ENCODE assay signal across 10 mouse cellular contexts in the genomic region with DNA sequence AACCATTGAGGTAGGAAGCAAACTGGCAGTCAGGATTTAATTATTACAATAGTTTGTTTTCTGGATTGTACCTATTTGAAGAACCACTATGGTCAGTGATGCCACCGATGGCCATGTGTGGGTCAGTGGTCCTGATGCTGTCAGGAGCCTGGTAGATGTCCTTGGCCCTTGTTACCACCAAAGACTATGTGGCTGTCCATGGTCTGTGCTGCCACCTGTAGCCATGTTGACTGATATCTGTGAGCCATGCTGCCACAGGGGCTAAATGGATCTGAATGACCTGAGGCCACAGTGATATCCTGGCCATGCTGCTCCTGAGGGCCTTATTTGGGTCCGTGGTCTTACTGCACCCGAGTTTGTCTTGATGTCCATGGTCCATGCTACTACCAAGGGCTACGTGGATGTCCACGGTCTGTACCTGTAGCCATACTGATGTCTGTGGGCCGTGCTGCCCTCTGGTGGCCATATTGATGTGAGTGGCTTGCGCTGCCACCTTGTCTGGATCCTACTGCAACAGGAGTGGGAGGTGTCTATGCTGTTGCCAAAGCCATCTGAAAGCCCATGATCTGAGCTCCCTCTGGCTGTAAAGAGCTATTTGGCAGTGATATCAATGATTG. TPM values are rescaled to one million over a fixed set of nuclear protein-coding genes. Genes with fewer than 3 reads are reported as not detected.
DNase-seq lines count a peak whose midpoint lies in the region; ATAC-seq and TF ChIP-seq lines count a peak whose summit lies in the region.
"Had no signal": no experiment of that assay in that cellular context is flagged by ENCODE, and none has a peak within 500 bp of the region (broad histone marks: within the 10 kb centered on the region; RNA-seq: fewer than 3 reads in every experiment).

No protein-coding gene starts in this region.

- H3K4me1 ChIP-seq in cortical plate, adult 2 months (ENCODE audit: control insufficient read depth, insufficient read depth, low read length), result no peaks in the 10 kb centered on the region
- no peaks in the 10 kb centered on the region for H3K4me1 ChIP-seq in hindbrain, embryonic 16.5 days (ENCODE audit: control insufficient read depth, insufficient read depth, low read depth, low read length)
- H3K4me1 ChIP-seq in liver, embryonic 11.5 days (replicated peaks; ENCODE audit: control insufficient read depth, insufficient read depth, low read length), result no peaks in the 10 kb centered on the region
- H3K4me1 ChIP-seq in neural tube, embryonic 12.5 days, result no peaks in the 10 kb centered on the region
- H3K4me1 ChIP-seq: liver, embryonic 15.5 days had no signal

- no peak overlapping the region for H3K27ac ChIP-seq in layer of hippocampus, adult 2 months
- H3K27ac ChIP-seq in cortical plate, adult 2 months (ENCODE audit: insufficient read depth, low read length), result no peak overlapping the region
- H3K27ac ChIP-seq in hindbrain, embryonic 16.5 days (ENCODE audit: low read depth, low read length), result no peak overlapping the region
- no peak overlapping the region for H3K27ac ChIP-seq in liver, embryonic 11.5 days (ENCODE audit: low read depth, low read length)
- no peak overlapping the region for H3K27ac ChIP-seq in neural tube, embryonic 12.5 days
- H3K27ac ChIP-seq: liver, embryonic 15.5 days had no signal

- no peak for TF ChIP-seq POLR2A in cortical plate, adult 2 months (IDR thresholded peaks at IDR 0.05; ENCODE audit: extremely low read depth, insufficient read depth, low read length)

- H3K4me2 ChIP-seq in hindbrain, embryonic 16.5 days (ENCODE audit: low read length), result no peak overlapping the region
- H3K4me2 ChIP-seq in liver, embryonic 11.5 days, result no peak overlapping the region
- no peak overlapping the region for H3K4me2 ChIP-seq in neural tube, embryonic 12.5 days (replicated peaks)
- H3K4me2 ChIP-seq: liver, embryonic 15.5 days had no signal

- no peaks in the 10 kb centered on the region for H3K36me3 ChIP-seq in hindbrain, embryonic 16.5 days (ENCODE audit: control insufficient read depth, insufficient read depth, low read length)
- no peaks in the 10 kb centered on the region for H3K36me3 ChIP-seq in liver, embryonic 11.5 days (ENCODE audit: control insufficient read depth, insufficient read depth, low read length)
- no peaks in the 10 kb centered on the region for H3K36me3 ChIP-seq in neural tube, embryonic 12.5 days
- H3K36me3 ChIP-seq: liver, embryonic 15.5 days had no signal

- H3K9ac ChIP-seq in hindbrain, embryonic 16.5 days (ENCODE audit: low read depth, low read length), result no peak overlapping the region
- H3K9ac ChIP-seq in liver, embryonic 11.5 days (ENCODE audit: low read depth, low read length), result no peak overlapping the region
- no peak overlapping the region for H3K9ac ChIP-seq in neural tube, embryonic 12.5 days
- H3K9ac ChIP-seq: liver, embryonic 15.5 days had no signal

- H3K27me3 ChIP-seq in hindbrain, embryonic 16.5 days (replicated peaks; ENCODE audit: control insufficient read depth, insufficient read depth, low read length), result peaks cover 26% of the 10 kb centered on the region
- peaks cover 21% of the 10 kb centered on the region for H3K27me3 ChIP-seq in liver, embryonic 11.5 days (replicated peaks; ENCODE audit: control insufficient read depth, insufficient read depth, low read length)
- H3K27me3 ChIP-seq in neural tube, embryonic 12.5 days (replicated peaks), result peaks cover 26% of the 10 kb centered on the region

- H3K9me3 ChIP-seq in hindbrain, embryonic 16.5 days (ENCODE audit: control insufficient read depth, low read length), result no peaks in the 10 kb centered on the region
- H3K9me3 ChIP-seq in liver, embryonic 11.5 days (ENCODE audit: control insufficient read depth, low read length), result no peaks in the 10 kb centered on the region
- no peaks in the 10 kb centered on the region for H3K9me3 ChIP-seq in neural tube, embryonic 12.5 days
- H3K9me3 ChIP-seq: liver, embryonic 15.5 days had no signal

- 38% methylated on average over 7 of the region's 7 CpGs for WGBS in hindbrain, embryonic 16.5 days
- WGBS in liver, embryonic 11.5 days, result 26% methylated on average over 7 of the region's 7 CpGs
- WGBS in neural tube, embryonic 12.5 days, result 28% methylated on average over 7 of the region's 7 CpGs

- no peak overlapping the region for H3K4me3 ChIP-seq in layer of hippocampus, adult 2 months
- H3K4me3 ChIP-seq in cortical plate, adult 2 months (ENCODE audit: insufficient read depth, low read length), result no peak overlapping the region
- H3K4me3 ChIP-seq in hindbrain, embryonic 16.5 days (ENCODE audit: low read length), result no peak overlapping the region
- H3K4me3 ChIP-seq in liver, embryonic 11.5 days (ENCODE audit: low read depth, low read length), result no peak overlapping the region
- no peak overlapping the region for H3K4me3 ChIP-seq in neural tube, embryonic 12.5 days
- H3K4me3 ChIP-seq: erythroblast, embryonic 14.5 days; liver, embryonic 15.5 days had no signal

- DNase-seq in layer of hippocampus, adult 2 months (ENCODE audit: low spot score in 2 of 2), result peak in 1 of 2 experiments; percentile 43
- DNase-seq in layer of hippocampus, postnatal 36 days, result no peak
- peak; percentile 56 for DNase-seq in T-cell, adult 2 months (ENCODE audit: low spot score)
- peak; percentile 43 for DNase-seq in liver, embryonic 11.5 days (ENCODE audit: low spot score)
- no peak for DNase-seq in urinary bladder, adult 2 months (ENCODE audit: low spot score)

- TF ChIP-seq CTCF in layer of hippocampus, adult 2 months (conservative IDR thresholded peaks at IDR 0.05), result peak; percentile 75
- TF ChIP-seq CTCF in cortical plate, adult 2 months (IDR thresholded peaks at IDR 0.05; ENCODE audit: extremely low read depth, insufficient read depth, low read length), result peak; percentile 55

- ATAC-seq in hindbrain, embryonic 16.5 days, result peak; percentile 60; the same call in 1 of the 2 replicates
- ATAC-seq in liver, embryonic 11.5 days (replicated peaks; ENCODE audit: low FRiP score), result no peak
- ATAC-seq in neural tube, embryonic 12.5 days (ENCODE audit: low FRiP score, low read depth), result peak; percentile 73

RNA-seq across cellular contexts. Expression of a gene that starts 10.0 kb away (rescaled TPM):
- not detected for total RNA-seq in layer of hippocampus, adult 2 months (2021)
- not detected for total RNA-seq in layer of hippocampus, postnatal 36 days (2021)
- polyA plus RNA-seq in cortical plate, adult 2 months (2012; rRNA removed), result not detected in 2 replicates
- 0.36 and 0.48 TPM in 2 replicates for polyA plus RNA-seq in hindbrain, embryonic 16.5 days (2015; fragmentation: Nextera tagmentation; extraction: Ambion mirVana)
- 0.08 TPM in 1 of 2 replicates, not detected in the other for polyA plus RNA-seq in liver, embryonic 11.5 days (2014; fragmentation: Nextera tagmentation; extraction: Ambion mirVana)
- 12.6 and 13.3 TPM in 2 replicates for polyA plus RNA-seq in neural tube, embryonic 12.5 days (2016; fragmentation: Nextera tagmentation; extraction: Ambion mirVana)
- polyA plus RNA-seq in urinary bladder, adult 2 months (2012; rRNA removed), result not detected in 2 replicates
- polyA plus RNA-seq: erythroblast, embryonic 14.5 days; liver, embryonic 15.5 days had no signal

RNA-seq across cellular contexts. Expression of a gene that starts 31.8 kb away (rescaled TPM):
- 10 to 100 TPM; 35.2 to 37.9 TPM for total RNA-seq in layer of hippocampus, adult 2 months (2021)
- total RNA-seq in layer of hippocampus, postnatal 36 days (2021), result 10 to 100 TPM; 39.3 to 42.2 TPM
- polyA plus RNA-seq in cortical plate, adult 2 months (2012; rRNA removed), result 23.8 and 25.6 TPM in 2 replicates
- 68.7 and 72.4 TPM in 2 replicates for polyA plus RNA-seq in hindbrain, embryonic 16.5 days (2015; fragmentation: Nextera tagmentation; extraction: Ambion mirVana)
- polyA plus RNA-seq in liver, embryonic 11.5 days (2014; fragmentation: Nextera tagmentation; extraction: Ambion mirVana), result 38.8 and 41.6 TPM in 2 replicates
- 67.9 and 71.8 TPM in 2 replicates for polyA plus RNA-seq in neural tube, embryonic 12.5 days (2016; fragmentation: Nextera tagmentation; extraction: Ambion mirVana)
- 17.7 and 21.3 TPM in 2 replicates for polyA plus RNA-seq in urinary bladder, adult 2 months (2012; rRNA removed)

Comparison
In these comparisons a context has a peak if more than half of its experiments do, and no peak if none do; other contexts are left out.
1. DNase-seq: peak in T-cell, adult 2 months (single experiment) and liver, embryonic 11.5 days (single experiment); none in layer of hippocampus, postnatal 36 days (0 of 2) and urinary bladder, adult 2 months (single experiment).